Mouse (Mus musculus): ENCODE results near the gene Ntrk3. TPM values are rescaled to one million over a fixed set of nuclear protein-coding genes. Genes with fewer than 3 reads are reported as not detected.

Gene Ntrk3
- polyA plus RNA-seq, 1 experiment: 7.7 TPM

DNA sequence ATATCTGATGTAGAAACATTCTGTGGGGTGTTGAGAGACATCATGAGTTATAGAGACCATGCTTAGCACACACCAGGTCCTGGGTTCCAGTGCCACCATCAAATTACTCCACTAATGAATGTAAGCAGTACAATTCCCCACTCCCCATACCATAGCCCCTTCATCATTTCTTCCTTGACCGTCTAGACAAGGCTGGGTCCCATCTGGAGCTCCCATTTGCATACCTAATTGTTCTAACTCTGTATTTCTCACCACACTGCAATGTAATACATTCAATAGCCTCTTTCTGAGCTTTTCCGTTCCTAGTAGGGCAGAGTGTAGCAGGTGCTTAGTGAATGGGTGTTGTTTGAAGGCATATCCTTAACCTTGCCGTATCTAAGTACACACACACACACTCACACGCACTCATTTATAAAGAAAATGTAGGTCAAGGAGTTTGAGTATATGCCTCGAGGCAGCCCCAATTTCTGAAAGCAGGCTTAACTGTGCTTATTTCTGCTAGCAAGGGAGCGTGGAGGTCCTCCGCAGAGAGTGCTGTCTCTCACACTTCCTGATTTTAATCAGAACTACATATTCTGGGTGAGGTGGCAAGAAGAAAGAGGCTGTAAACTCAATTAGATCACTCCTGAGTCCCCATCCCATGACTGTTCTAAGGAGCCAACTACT lies 17.9 kb downstream of the Ntrk3 start:
- TF ChIP-seq CTCF (IDR thresholded peaks at IDR 0.05; ENCODE audit: control insufficient read depth, insufficient read depth, insufficient replicate concordance, low read depth, low read length) (no peak), POLR2A (IDR thresholded peaks at IDR 0.05; ENCODE audit: control insufficient read depth, low read depth, low read length) (no peak)
- Histone ChIP-seq H3K4me3 (ENCODE audit: control insufficient read depth, low read depth, low read length) (no peak overlapping the region), H3K27ac (ENCODE audit: control insufficient read depth, insufficient read depth, low read depth, low read length) (no peak overlapping the region), H3K36me3 (ENCODE audit: control insufficient read depth, insufficient read depth, low read length) (no peaks in the 10 kb centered on the region), H3K27me3 (ENCODE audit: control insufficient read depth, insufficient read depth, low read length) (no peaks in the 10 kb centered on the region), H3K4me1 (ENCODE audit: control insufficient read depth, insufficient read depth, low read length) (no peaks in the 10 kb centered on the region)

DNA sequence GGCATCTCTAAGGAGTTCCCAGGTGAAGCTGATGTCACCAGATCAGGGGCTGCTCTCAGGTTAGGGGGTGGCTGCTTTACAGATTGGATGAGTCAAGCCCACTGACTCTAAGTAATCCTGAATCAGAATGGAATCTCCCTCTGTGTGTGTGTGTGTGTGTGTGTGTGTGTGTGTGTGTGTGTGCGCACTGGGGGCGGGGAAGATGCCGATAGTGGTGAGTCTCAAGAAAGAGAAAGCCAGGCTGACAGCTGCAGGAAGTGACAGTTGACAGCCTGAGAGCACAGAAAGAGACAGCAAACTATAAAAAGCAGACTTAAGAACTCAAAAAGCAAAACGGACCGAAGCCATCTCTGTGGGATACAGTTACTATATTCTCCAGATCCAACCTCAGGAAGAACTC lies 18.7 kb downstream of the Ntrk3 start:
- H3K36me3 ChIP-seq (ENCODE audit: control insufficient read depth, insufficient read depth, low read length): no peaks in the 10 kb centered on the region
- no peak overlapping the region for H3K4me3 ChIP-seq (ENCODE audit: control insufficient read depth, low read depth, low read length)
- TF ChIP-seq CTCF (IDR thresholded peaks at IDR 0.05; ENCODE audit: control insufficient read depth, insufficient read depth, insufficient replicate concordance, low read depth, low read length) (no peak), POLR2A (IDR thresholded peaks at IDR 0.05; ENCODE audit: control insufficient read depth, low read depth, low read length) (no peak)
- H3K27ac ChIP-seq (ENCODE audit: control insufficient read depth, insufficient read depth, low read depth, low read length): no peak overlapping the region
- H3K4me1 ChIP-seq (ENCODE audit: control insufficient read depth, insufficient read depth, low read length): no peaks in the 10 kb centered on the region
- H3K27me3 ChIP-seq (ENCODE audit: control insufficient read depth, insufficient read depth, low read length): no peaks in the 10 kb centered on the region

DNA sequence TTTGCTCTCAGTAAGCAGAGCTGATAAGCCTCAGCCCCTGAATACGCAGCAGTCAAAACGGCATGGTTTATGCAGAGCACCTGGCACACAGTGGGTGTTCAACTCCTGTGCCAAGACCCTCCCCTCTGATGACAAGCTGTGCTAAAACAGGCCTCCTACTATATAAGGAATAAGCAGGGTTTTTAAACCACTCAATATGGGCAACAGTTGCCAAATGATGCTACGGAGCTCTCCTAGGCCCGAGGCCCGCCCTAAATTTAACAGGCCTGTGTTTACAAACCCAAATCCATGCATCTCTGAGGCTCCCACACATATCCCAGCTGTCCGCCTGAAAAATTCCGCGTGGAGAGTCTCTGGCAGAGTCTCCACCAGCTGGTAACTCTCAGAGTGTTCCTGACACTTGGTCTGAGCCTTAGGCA lies 19.6 kb downstream of the Ntrk3 start:
- H3K27me3 ChIP-seq (ENCODE audit: control insufficient read depth, insufficient read depth, low read length): no peaks in the 10 kb centered on the region
- no peak overlapping the region for H3K27ac ChIP-seq (ENCODE audit: control insufficient read depth, insufficient read depth, low read depth, low read length)
- TF ChIP-seq POLR2A (IDR thresholded peaks at IDR 0.05; ENCODE audit: control insufficient read depth, low read depth, low read length) (no peak), CTCF (IDR thresholded peaks at IDR 0.05; ENCODE audit: control insufficient read depth, insufficient read depth, insufficient replicate concordance, low read depth, low read length) (no peak)
- no peak overlapping the region for H3K4me3 ChIP-seq (ENCODE audit: control insufficient read depth, low read depth, low read length)
- no peaks in the 10 kb centered on the region for H3K36me3 ChIP-seq (ENCODE audit: control insufficient read depth, insufficient read depth, low read length)
- H3K4me1 ChIP-seq (ENCODE audit: control insufficient read depth, insufficient read depth, low read length): no peaks in the 10 kb centered on the region

DNA sequence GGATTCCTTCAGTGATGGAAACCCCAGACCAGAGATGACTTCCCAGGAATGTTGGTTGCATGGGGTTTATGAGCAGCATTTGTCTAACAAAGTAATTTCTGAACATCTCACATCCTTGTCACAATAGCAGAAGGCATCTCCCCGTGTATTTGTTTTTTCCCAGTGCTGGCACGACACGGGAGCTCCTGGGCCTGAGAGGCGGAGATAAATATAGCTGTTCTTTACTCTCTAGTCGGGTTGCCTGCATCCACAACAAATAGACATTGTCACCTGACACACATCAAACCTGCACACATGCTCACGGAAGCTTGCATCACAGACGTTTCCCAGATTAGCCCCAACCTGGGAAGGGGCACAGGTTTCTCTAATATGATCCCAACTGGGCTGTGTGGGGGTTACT lies 30.1 kb downstream of the Ntrk3 start:
- Histone ChIP-seq H3K27ac (ENCODE audit: control insufficient read depth, insufficient read depth, low read depth, low read length) (no peak overlapping the region), H3K4me3 (ENCODE audit: control insufficient read depth, low read depth, low read length) (no peak overlapping the region), H3K27me3 (ENCODE audit: control insufficient read depth, insufficient read depth, low read length) (no peaks in the 10 kb centered on the region), H3K36me3 (ENCODE audit: control insufficient read depth, insufficient read depth, low read length) (no peaks in the 10 kb centered on the region), H3K4me1 (ENCODE audit: control insufficient read depth, insufficient read depth, low read length) (no peaks in the 10 kb centered on the region)
- no peak for TF ChIP-seq CTCF (IDR thresholded peaks at IDR 0.05; ENCODE audit: control insufficient read depth, insufficient read depth, insufficient replicate concordance, low read depth, low read length)
- no peak for TF ChIP-seq POLR2A (IDR thresholded peaks at IDR 0.05; ENCODE audit: control insufficient read depth, low read depth, low read length)

DNA sequence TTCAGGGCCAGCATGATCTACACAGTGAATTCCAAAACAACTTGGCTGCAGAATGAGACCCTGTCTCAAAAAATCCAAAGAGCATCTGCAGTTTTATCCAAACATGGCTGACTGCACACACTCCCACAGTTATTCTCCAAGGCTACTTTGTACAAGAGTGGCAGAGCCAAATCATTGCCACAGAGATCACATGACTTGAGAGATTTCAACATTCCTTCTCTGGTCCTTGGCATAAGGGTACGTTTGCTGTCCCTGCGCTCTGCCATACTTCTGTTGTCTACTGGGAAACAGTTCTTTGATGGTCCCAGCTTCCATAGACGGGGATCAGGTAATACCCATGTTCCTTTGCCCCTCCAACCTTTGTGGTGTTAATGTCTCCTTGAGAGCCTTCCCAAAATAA lies 30.7 kb downstream of the Ntrk3 start:
- Histone ChIP-seq H3K27ac (ENCODE audit: control insufficient read depth, insufficient read depth, low read depth, low read length) (no peak overlapping the region), H3K36me3 (ENCODE audit: control insufficient read depth, insufficient read depth, low read length) (no peaks in the 10 kb centered on the region), H3K27me3 (ENCODE audit: control insufficient read depth, insufficient read depth, low read length) (no peaks in the 10 kb centered on the region), H3K4me1 (ENCODE audit: control insufficient read depth, insufficient read depth, low read length) (no peaks in the 10 kb centered on the region), H3K4me3 (ENCODE audit: control insufficient read depth, low read depth, low read length) (no peak overlapping the region)
- TF ChIP-seq POLR2A (IDR thresholded peaks at IDR 0.05; ENCODE audit: control insufficient read depth, low read depth, low read length) (no peak), CTCF (IDR thresholded peaks at IDR 0.05; ENCODE audit: control insufficient read depth, insufficient read depth, insufficient replicate concordance, low read depth, low read length) (no peak)

DNA sequence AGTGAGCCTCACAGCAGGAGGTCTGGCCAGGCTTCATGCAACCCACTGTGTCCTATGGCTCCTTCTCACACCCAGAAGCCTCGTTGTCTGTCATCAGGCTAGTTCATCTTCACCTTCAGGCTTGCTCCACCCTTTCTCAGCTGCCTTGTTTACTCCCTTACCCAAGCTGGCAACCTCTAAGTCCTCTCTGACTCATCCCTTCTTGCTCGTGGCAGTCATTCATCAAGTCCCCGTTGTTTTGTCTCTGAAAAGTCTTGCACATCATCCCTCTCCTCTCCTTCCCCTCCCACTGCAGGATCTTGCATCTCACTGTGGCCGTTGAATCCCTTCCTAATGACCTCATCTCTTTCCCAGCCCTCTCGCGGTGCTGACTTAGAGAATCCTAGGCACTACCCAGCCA lies 35.1 kb downstream of the Ntrk3 start:
- Histone ChIP-seq H3K4me1 (ENCODE audit: control insufficient read depth, insufficient read depth, low read length) (no peaks in the 10 kb centered on the region), H3K4me3 (ENCODE audit: control insufficient read depth, low read depth, low read length) (no peak overlapping the region), H3K36me3 (ENCODE audit: control insufficient read depth, insufficient read depth, low read length) (no peaks in the 10 kb centered on the region), H3K27ac (ENCODE audit: control insufficient read depth, insufficient read depth, low read depth, low read length) (no peak overlapping the region), H3K27me3 (ENCODE audit: control insufficient read depth, insufficient read depth, low read length) (no peaks in the 10 kb centered on the region)
- TF ChIP-seq POLR2A (IDR thresholded peaks at IDR 0.05; ENCODE audit: control insufficient read depth, low read depth, low read length) (no peak), CTCF (IDR thresholded peaks at IDR 0.05; ENCODE audit: control insufficient read depth, insufficient read depth, insufficient replicate concordance, low read depth, low read length) (no peak)

DNA sequence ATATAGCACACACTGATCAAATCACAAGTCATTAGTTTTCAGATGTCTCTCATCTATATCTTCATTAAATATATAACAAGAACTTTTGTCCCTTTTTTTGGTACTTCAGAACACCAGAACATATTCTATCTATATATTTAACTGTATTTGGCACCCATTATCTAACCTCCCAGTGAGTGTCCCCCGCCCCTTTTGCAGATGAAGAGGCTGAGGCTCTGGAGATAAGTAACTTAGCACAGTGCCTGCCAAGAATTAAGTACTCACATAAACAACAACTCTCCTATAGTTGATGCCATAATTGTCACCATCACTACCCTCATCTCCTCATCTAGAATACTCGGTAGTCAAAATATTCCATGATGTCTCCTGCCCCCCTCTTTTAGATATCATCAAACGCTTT lies 42.6 kb downstream of the Ntrk3 start:
- Histone ChIP-seq H3K27me3 (ENCODE audit: control insufficient read depth, insufficient read depth, low read length) (no peaks in the 10 kb centered on the region), H3K4me3 (ENCODE audit: control insufficient read depth, low read depth, low read length) (no peak overlapping the region), H3K4me1 (ENCODE audit: control insufficient read depth, insufficient read depth, low read length) (no peaks in the 10 kb centered on the region), H3K27ac (ENCODE audit: control insufficient read depth, insufficient read depth, low read depth, low read length) (no peak overlapping the region), H3K36me3 (ENCODE audit: control insufficient read depth, insufficient read depth, low read length) (no peaks in the 10 kb centered on the region)
- TF ChIP-seq POLR2A (IDR thresholded peaks at IDR 0.05; ENCODE audit: control insufficient read depth, low read depth, low read length) (no peak), CTCF (IDR thresholded peaks at IDR 0.05; ENCODE audit: control insufficient read depth, insufficient read depth, insufficient replicate concordance, low read depth, low read length) (no peak)

Data from testis, adult 2 months (tissue).